Comparison of ENCODE assay signal across 27 mouse cellular contexts in the genomic region with DNA sequence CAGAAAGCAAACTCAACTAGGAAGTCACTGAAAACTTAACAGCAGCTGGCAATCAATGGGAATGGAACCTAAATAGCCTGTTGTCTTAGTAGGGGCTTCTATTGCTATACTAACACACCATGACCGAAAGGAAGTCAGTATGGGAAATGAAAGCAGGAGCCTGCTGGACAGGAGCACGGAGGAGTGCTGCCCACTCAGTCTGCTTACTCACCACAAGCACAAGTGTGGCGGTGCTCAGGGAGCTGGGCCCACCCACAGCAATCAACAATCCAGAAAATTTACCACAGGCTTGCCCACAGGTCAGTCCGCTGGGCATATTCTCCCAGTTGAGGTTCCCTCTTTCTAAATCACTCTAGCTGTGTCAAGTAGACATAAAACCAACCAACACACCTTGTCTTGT.
"Had no signal": no experiment of that assay in that cellular context is flagged by ENCODE, and none has a peak within 500 bp of the region (broad histone marks: within the 10 kb centered on the region; RNA-seq: fewer than 3 reads in every experiment).

No protein-coding gene starts in this region.

- H3K9ac ChIP-seq: heart, embryonic 12.5 days; hindbrain, embryonic 12.5 days; hindbrain, embryonic 14.5 days; intestine, embryonic 15.5 days; limb, embryonic 12.5 days; liver, embryonic 14.5 days had no signal

- ATAC-seq: hindbrain, embryonic 16.5 days; inflammation-experienced regulatory T-cells, adult 6 months; intestine, embryonic 15.5 days; intestine, postnatal 0 days had no signal

- H3K27ac ChIP-seq: gastrocnemius, adult 2 months; heart, embryonic 10.5 days; hindbrain, embryonic 10.5 days; hindbrain, embryonic 12.5 days; hindbrain, embryonic 14.5 days; intestine, embryonic 15.5 days; layer of hippocampus, adult 2 months; left cerebral cortex, adult 2 months; limb, embryonic 10.5 days; limb, embryonic 12.5 days; liver, embryonic 14.5 days had no signal

- DNase-seq: gastrocnemius, adult 2 months; gastrocnemius, postnatal 10 days; gastrocnemius, postnatal 25 days; heart, adult 18-20 months; heart, postnatal 10 days; heart, postnatal 4 days; kidney, adult 18-20 months; kidney, adult 8-10 months; kidney, postnatal 10 days; kidney, postnatal 25 days; kidney, postnatal 4 days; liver had no signal

- H3K27me3 ChIP-seq: heart, embryonic 12.5 days; hindbrain, embryonic 12.5 days; intestine, embryonic 15.5 days; limb, embryonic 12.5 days had no signal

- H3K4me1 ChIP-seq: heart, embryonic 10.5 days; hindbrain, embryonic 10.5 days; hindbrain, embryonic 12.5 days; intestine, embryonic 15.5 days; limb, embryonic 10.5 days; limb, embryonic 12.5 days had no signal

- H3K4me2 ChIP-seq: heart, embryonic 12.5 days; hindbrain, embryonic 12.5 days; hindbrain, embryonic 14.5 days; intestine, embryonic 15.5 days; limb, embryonic 12.5 days; liver, embryonic 11.5 days had no signal

- H3K36me3 ChIP-seq: intestine, embryonic 15.5 days had no signal

- H3K9me3 ChIP-seq: heart, embryonic 10.5 days; heart, embryonic 12.5 days; hindbrain, embryonic 10.5 days; hindbrain, embryonic 12.5 days; intestine, embryonic 15.5 days; limb, embryonic 10.5 days; limb, embryonic 12.5 days had no signal

- H3K4me3 ChIP-seq: gastrocnemius, adult 2 months; heart, embryonic 10.5 days; heart, embryonic 12.5 days; hindbrain, embryonic 10.5 days; hindbrain, embryonic 12.5 days; intestine, embryonic 15.5 days; layer of hippocampus, adult 2 months; left cerebral cortex, adult 2 months; limb, embryonic 10.5 days; limb, embryonic 12.5 days had no signal
